Mouse (Mus musculus) B cell, adult 2 months (primary cell): ENCODE results near the gene Adgrl1.
A peak's percentile ranks its signal among the peaks of the same experiment; 100 is the strongest.
"Not testable (repeated sequence)": the region's sequence is repeated elsewhere in the genome, so short reads cannot be mapped to it uniquely, and the experiment has no call there.

Experiments used
- DNase-seq, 2 experiments: peaks; one replicate each; pipeline ENCODE4 v3.0.0; 2022

Adgrl1 gene

GRCm38 (mm10) chr8:83956789-83957188 lies 56.9 kb downstream of the Adgrl1 start:
- peak; percentile 41 to 45 for DNase-seq

GRCm38 (mm10) chr8:83964015-83964765 lies 64.3 kb downstream of the Adgrl1 start:
- DNase-seq: no peak

GRCm38 (mm10) chr8:83967701-83968100 lies 67.8 kb downstream of the Adgrl1 start:
- DNase-seq: no peak

GRCm38 (mm10) chr8:83971121-83971520 lies 71.2 kb downstream of the Adgrl1 start:
- no peak for DNase-seq

DNA sequence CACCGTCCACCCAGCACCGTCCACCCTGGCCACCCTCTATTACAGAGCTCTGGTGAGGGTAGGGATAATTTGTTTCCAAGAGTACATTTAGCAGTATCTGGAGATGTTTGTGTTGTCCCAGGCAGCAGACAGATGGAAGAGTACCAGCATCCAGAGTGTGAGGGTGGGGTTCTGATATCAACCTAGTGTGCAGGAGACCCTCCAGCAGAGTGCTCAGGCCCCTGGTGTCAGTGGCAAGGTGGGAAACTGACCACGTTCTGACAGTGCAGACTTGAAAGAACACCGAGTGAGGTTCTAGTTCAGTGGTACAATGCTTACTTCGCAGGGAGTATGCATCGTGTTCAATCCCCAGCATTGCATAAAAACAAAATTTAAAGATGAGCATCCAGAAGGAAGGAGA lies 71.8 kb downstream of the Adgrl1 start:
- DNase-seq: no peak

- DNase-seq: peak; percentile 94 to 95
Observed at GRCm38 (mm10) chr8:83972150-83973120, 72.5 kb downstream of the Adgrl1 start, which contains the start of gene Prkaca. Prkaca (plus strand) TSS chr8:83972993.

DNA sequence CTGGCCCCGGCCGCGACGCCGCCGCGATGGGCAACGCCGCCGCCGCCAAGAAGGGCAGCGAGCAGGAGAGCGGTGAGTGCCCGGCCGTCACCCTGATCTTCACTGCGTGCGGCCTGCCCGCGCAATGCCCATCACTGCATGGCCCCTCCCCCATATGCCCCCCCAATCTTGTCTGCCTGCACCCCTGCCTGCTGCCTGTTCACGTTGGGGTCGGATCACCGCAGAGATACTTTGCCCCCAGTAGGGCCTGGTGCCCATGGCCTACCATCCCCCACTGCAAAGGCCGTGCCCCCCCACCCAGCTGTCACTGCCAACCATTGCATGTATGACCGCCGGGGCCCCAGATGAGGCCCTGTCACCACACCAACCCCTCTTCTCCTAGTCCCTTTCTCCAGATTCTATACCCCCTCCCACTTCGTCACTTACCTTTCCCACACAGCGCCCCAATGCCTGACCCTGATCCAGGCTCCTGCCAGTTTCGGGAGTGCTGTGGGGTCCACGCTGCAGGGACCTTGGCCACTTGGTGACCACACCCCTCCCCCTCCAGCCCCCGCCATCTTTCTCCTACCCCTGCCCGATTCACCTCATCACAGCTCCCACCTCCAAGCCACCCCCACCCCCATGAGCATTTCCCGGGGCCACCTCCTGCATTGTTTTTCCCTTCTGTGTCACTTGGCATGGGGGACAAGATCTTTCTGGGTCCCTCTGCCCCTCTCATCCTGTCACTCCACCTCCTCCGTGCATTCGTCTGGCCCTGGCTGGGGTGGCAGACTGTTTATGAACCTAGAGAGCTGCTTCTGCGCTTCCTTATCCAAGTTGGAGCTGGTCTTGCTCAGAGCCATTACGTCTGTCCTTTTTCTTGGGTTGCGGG lies 73.5 kb downstream of the Adgrl1 start:
- DNase-seq: peak in 1 of 2 experiments; percentile 19

- DNase-seq: no peak
Observed at GRCm38 (mm10) chr8:83974521-83974920, 74.6 kb downstream of the Adgrl1 start.

DNA sequence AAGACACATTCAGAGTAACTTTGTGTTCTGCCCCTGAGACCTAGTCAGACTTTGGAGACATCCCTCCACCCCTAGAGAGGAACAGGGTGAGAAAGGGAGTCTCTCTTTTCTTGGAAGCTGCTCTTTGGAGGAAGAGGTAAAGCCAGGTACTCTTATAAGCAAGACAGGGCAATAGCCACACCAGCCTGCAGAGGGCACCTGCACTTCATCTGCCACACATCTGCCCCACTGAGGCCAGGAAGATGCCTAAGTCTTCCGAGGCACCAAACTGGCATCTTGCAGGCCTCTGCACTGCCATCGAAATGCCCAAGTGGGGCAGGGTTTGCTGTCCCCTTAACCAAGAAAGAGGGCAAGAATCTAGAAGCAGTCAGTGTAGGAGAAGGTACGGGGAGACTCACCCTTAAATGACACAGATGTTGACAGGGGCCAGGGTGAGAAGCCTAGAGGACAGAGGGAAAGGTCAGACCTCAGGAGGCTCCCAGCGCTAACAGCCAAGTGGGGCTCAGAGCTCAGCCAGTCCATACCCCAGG lies 76.3 kb downstream of the Adgrl1 start:
- peak; percentile 50 to 62 for DNase-seq

DNA sequence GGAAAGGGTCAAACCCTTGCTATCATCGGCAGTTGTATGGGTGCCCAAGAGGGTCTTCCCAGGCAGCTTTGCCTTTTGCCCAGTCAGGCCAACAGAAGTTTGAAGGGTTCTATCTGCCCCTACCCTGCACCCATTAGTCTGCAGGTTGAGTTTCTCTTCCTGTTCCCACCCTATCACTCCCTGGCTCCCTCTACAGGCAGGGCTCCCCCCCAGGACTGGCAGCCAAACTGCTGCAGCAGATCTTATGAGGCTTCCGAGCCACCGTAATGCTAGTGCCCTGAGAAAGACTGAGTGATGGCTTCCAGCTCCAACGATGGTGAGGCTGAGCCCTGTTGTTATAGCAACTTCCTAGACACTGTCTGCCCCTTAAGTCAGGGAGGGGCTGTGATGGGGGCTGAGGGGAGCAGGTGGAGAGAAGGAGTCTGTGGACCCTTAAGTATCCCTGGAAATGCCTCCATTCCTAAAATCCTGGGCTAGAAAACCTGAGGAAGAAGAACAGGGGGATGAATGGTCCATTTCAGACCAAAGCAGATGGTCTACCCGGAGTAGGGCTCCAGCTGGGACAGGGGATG lies 77.0 kb downstream of the Adgrl1 start:
- DNase-seq: peak; percentile 34 to 40

GRCm38 (mm10) chr8:83977646-83978045 lies 77.7 kb downstream of the Adgrl1 start:
- no peak for DNase-seq

DNA sequence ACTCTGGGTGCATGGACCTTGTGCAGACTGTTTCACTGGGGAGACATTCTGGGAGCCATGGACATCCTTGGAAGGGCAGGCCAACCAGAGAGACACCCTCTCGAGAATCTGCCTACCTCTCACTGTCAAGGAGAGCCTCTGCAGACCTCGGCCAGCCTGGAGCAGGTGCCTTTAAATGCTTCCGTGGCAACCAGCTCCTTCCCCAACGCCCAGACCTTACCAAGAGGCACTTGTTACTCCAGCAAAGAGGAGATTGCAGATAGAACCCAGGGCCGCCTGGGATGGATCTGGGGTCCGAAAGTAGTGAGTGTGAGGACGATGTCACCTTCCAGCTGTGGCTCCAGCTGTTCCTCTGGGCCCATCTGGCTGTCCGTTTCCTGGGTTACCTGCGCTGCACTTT lies 78.3 kb downstream of the Adgrl1 start:
- DNase-seq: no peak

DNA sequence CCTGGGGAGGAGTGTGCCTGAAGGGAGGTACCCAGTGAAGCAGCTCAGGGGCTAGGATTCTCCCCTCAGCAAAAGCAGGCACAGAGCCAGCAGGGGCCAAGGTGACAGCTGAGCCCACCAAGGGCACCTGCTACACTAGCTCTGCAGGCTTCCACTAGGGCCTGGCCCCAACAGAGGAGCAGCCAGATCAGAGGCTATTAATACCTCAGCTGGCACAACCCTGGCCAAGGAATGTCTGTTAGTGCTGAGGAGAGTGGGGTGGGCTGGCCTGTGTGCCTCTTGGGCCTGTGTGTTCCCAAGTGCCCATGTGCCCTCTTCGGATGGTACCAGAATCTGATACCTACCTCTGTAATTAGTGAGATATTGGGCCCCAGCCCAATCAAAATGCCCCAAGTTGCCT lies 80.3 kb downstream of the Adgrl1 start:
- no peak for DNase-seq

GRCm38 (mm10) chr8:83980845-83981244 lies 80.9 kb downstream of the Adgrl1 start:
- no peak for DNase-seq

GRCm38 (mm10) chr8:83981533-83981932 lies 81.6 kb downstream of the Adgrl1 start:
- no peak for DNase-seq

GRCm38 (mm10) chr8:83982449-83982848 lies 82.5 kb downstream of the Adgrl1 start:
- DNase-seq: no peak

DNA sequence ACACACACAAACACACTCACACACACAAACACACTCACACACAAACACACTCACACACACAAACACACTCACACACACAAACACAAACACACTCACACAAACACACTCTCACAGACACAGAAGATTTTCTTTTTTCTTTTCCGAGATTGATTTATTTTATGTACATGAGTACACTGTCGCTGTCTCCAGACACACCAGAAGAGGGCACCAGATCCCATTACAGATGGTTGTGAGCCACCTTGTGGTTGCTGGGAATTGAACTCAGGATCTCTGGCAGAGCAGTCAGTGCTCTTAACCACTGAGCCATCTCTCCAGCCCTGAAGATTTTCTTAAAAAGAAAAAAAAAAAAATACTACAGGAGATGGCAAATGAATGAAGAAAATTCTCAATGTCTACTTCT lies 83.3 kb downstream of the Adgrl1 start:
- DNase-seq: not testable (repeated sequence)

- no peak for DNase-seq
Observed at GRCm38 (mm10) chr8:83989243-83989642, 89.3 kb downstream of the Adgrl1 start.

GRCm38 (mm10) chr8:83990170-83990569 lies 90.3 kb downstream of the Adgrl1 start:
- no peak for DNase-seq
